8 mouse cellular contexts compared by ENCODE assay signal in the genomic region with DNA sequence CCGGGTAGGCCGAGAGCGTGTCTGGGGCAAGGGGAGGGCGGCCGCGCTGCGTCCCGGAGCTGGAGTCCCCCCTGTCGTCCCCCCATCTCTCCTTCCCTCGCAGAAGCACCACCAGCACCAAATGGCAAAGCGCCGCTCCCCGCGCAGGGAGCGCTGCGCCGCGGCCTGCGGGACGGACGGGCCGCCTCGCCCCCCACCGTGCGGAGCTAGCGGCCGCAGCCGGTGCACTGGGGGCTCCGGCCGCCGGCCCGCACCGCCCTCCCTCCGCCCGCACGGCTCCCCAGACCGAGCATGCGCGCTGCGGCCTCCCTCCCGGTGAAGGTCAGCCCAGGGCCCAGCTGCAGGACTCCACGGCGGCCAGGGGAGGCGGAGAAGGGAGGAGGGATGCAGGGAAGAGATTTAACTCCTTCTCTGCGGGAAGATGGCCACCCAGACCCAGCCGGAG. TPM values are rescaled to one million over a fixed set of nuclear protein-coding genes. Genes with fewer than 3 reads are reported as not detected.
DNase-seq lines count a peak whose midpoint lies in the region; ATAC-seq lines count a peak whose summit lies in the region.

No protein-coding gene starts in this region.

- H3K4me1 ChIP-seq in forebrain, embryonic 16.5 days (replicated peaks; ENCODE audit: control insufficient read depth, insufficient read depth, low read length): peaks cover 60% of the 10 kb centered on the region

- H3K36me3 ChIP-seq in forebrain, embryonic 16.5 days (ENCODE audit: control insufficient read depth, insufficient read depth): no peaks in the 10 kb centered on the region

- H3K9me3 ChIP-seq in forebrain, embryonic 16.5 days (ENCODE audit: control insufficient read depth, low read length): no peaks in the 10 kb centered on the region

- peak; percentile 94 for DNase-seq in NIH3T3 (ENCODE audit: low read depth)
- DNase-seq in cerebellum, adult 18-20 months: peak; percentile 83 to 84
- DNase-seq in heart, postnatal 4 days: peak; percentile 93
- DNase-seq in layer of hippocampus, postnatal 10 days (ENCODE audit: low spot score in 2 of 2): peak; percentile 76 to 86
- peak; percentile 87 for DNase-seq in lung, postnatal 14 days
- DNase-seq in right cerebral cortex, postnatal 10 days (ENCODE audit: low spot score in 2 of 2): peak; percentile 87 to 89
- no peak for DNase-seq in spleen, postnatal 10 days (ENCODE audit: low spot score in 2 of 2)

- H3K9ac ChIP-seq in forebrain, embryonic 16.5 days (replicated peaks; ENCODE audit: low read depth, low read length): peak overlapping the region; percentile 93

- peak; percentile 66 for ATAC-seq in forebrain, embryonic 16.5 days

- under 1% methylated on average over 44 of the region's 46 CpGs for WGBS in forebrain, embryonic 16.5 days

- peak overlapping the region; percentile 69 for H3K4me3 ChIP-seq in forebrain, embryonic 16.5 days (replicated peaks; ENCODE audit: low read length)

- peak overlapping the region; percentile 85 for H3K4me2 ChIP-seq in forebrain, embryonic 16.5 days (ENCODE audit: low read length)

- H3K27me3 ChIP-seq in forebrain, embryonic 16.5 days (replicated peaks; ENCODE audit: control insufficient read depth, insufficient read depth, low read length): no peaks in the 10 kb centered on the region

- peak overlapping the region; percentile 99 for H3K27ac ChIP-seq in forebrain, embryonic 16.5 days (ENCODE audit: low read length)

RNA-seq across cellular contexts. Expression of a gene that starts 18.1 kb away (rescaled TPM):
- 20.5 and 20.8 TPM in 2 replicates for polyA plus RNA-seq in forebrain, embryonic 16.5 days (2015; fragmentation: Nextera tagmentation; extraction: Ambion mirVana)
- 10 to 100 TPM; 19.9 to 21.6 TPM for total RNA-seq in heart, postnatal 4 days (2021)
- 10 to 100 TPM; 54.6 to 64.1 TPM for total RNA-seq in layer of hippocampus, postnatal 10 days (2021)

RNA-seq across cellular contexts. Expression of a gene that starts 19.5 kb away (rescaled TPM):
- polyA plus RNA-seq in forebrain, embryonic 16.5 days (2015; fragmentation: Nextera tagmentation; extraction: Ambion mirVana): 156 and 181 TPM in 2 replicates
- total RNA-seq in heart, postnatal 4 days (2021): 10 to 100 TPM; 89.7 to 96.9 TPM
- total RNA-seq in layer of hippocampus, postnatal 10 days (2021): 100 to 1,000 TPM; 136 to 148 TPM

RNA-seq across cellular contexts. Expression of a gene that starts 27.4 kb away (rescaled TPM):
- 107 and 109 TPM in 2 replicates for polyA plus RNA-seq in forebrain, embryonic 16.5 days (2015; fragmentation: Nextera tagmentation; extraction: Ambion mirVana)
- 10 to 100 TPM; 47.4 to 49.3 TPM for total RNA-seq in heart, postnatal 4 days (2021)
- total RNA-seq in layer of hippocampus, postnatal 10 days (2021): 10 to 100 TPM; 53.2 to 57.3 TPM

RNA-seq across cellular contexts. Expression of a gene that starts 48.1 kb away (rescaled TPM):
- 0.26 and 0.35 TPM in 2 replicates for polyA plus RNA-seq in forebrain, embryonic 16.5 days (2015; fragmentation: Nextera tagmentation; extraction: Ambion mirVana)
- not detected for total RNA-seq in heart, postnatal 4 days (2021)
- total RNA-seq in layer of hippocampus, postnatal 10 days (2021): not detected

Comparison
In these comparisons a context has a peak if more than half of its experiments do, and no peak if none do; other contexts are left out.
1. DNase-seq: peak in NIH3T3 (single experiment), cerebellum, adult 18-20 months (2 of 2), heart, postnatal 4 days (single experiment), layer of hippocampus, postnatal 10 days (2 of 2), lung, postnatal 14 days (single experiment) and right cerebral cortex, postnatal 10 days (2 of 2); none in spleen, postnatal 10 days (0 of 2).